ENCODE assay signal across 8 mouse cellular contexts in the genomic region with DNA sequence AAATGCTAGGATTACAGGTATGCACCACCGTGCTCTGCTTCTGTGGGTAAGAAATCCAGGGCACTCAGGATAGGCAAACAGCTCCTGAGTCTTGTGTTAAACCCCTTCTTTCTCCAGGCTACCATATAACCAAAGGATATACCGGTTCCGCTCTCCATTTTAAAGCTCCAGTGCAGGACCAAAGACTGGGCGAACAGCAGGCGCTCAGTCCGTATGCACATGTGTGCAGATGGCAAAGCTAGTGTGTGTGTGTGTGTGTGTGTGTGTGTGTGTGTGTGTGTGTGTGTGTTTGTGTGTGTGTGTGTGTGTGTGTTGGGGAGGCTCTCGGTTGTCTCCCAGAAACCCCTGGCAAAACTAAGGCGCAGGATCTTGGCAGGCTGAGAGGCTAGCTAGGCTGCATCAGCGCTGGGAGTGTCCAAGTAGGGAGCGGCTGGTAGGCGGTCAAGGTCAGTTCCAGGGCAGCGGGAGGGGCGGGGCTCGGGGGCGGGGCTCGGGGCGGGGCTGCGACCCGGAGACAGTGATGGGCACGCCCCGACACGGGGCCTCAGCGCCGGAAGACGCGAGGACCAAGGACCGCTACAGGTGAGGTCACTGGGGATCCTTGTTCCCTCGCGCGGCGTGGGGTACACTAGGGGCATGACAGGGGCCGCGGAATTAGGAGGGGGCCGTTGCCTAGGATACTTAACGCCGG. TPM values are rescaled to one million over a fixed set of nuclear protein-coding genes. Genes with fewer than 3 reads are reported as not detected.
DNase-seq lines count a peak whose midpoint lies in the region; TF ChIP-seq lines count a peak whose summit lies in the region.

A gene (plus strand): TSS at position 493 of the 691 bp plus-strand sequence.

- TF ChIP-seq EP300 in heart, adult 2 months (IDR thresholded peaks at IDR 0.05; ENCODE audit: insufficient read depth, low read depth, low read length), result no peak

- peak within 1 kb of the TSS; percentile 81 for H3K27ac ChIP-seq in heart, adult 2 months

- peak within 1 kb of the TSS; percentile 77 for H3K4me3 ChIP-seq in heart, adult 2 months

- 14% methylated on average over 29 of the region's 36 CpGs for WGBS in heart, adult 2 months

- intact Hi-C loops in heart, adult 2 months (cut with DNase I), result loop anchor here (1.0 kb wide), 1 partner anchor 35 kb away; a partner anchor contains a TSS

- no peak for TF ChIP-seq CTCF in heart, adult 2 months (IDR thresholded peaks at IDR 0.05)

- no peaks in the 10 kb centered on the region for H3K36me3 ChIP-seq in heart, adult 2 months (ENCODE audit: control insufficient read depth, insufficient read depth, low read length)

- peaks cover 3% of the 10 kb centered on the region for H3K4me1 ChIP-seq in heart, adult 2 months (ENCODE audit: control insufficient read depth, insufficient read depth, low read length)

- H3K9ac ChIP-seq in heart, adult 2 months (ENCODE audit: low read depth, low read length), result peak within 1 kb of the TSS; percentile 84

- peak; percentile 62; the same call in 1 of the 2 replicates for TF ChIP-seq POLR2A in heart, adult 2 months (IDR thresholded peaks at IDR 0.05; ENCODE audit: insufficient read depth, low read depth, low read length)

- H3K27me3 ChIP-seq in heart, adult 2 months (ENCODE audit: control insufficient read depth, insufficient read depth, low read length), result no peaks in the 10 kb centered on the region

- DNase-seq in 3134 (ENCODE audit: extremely low read depth, insufficient read length, low spot score), result peak; percentile 71
- DNase-seq in ZHBTc4 (ENCODE audit: low read depth, low spot score), result peak; percentile 86
- peak; percentile 31 for DNase-seq in embryo, embryonic 11.5 days (ENCODE audit: low read depth, low spot score)
- DNase-seq in heart, adult 2 months, result peak; percentile 75 to 85
- DNase-seq in kidney, adult 8-10 months, result peak; percentile 68 to 69
- peak; percentile 84 for DNase-seq in lung, postnatal 10 days
- DNase-seq in ovary, postnatal 36 days (ENCODE audit: low spot score), result peak; percentile 74
- DNase-seq in right cerebral cortex, postnatal 4 days, result no peak

- no peaks in the 10 kb centered on the region for H3K79me2 ChIP-seq in heart, adult 2 months (replicated peaks; ENCODE audit: control insufficient read depth, insufficient read depth, low read length)

RNA-seq across cellular contexts. Expression of the gene that starts here (rescaled TPM):
- 10 to 100 TPM; 24.6 to 28.9 TPM for total RNA-seq in heart, adult 2 months (2021)
- polyA plus RNA-seq in heart, adult 2 months (2012; rRNA removed), result 32.9 and 39.5 TPM in 2 replicates
